Mouse (Mus musculus) midbrain, embryonic 14.5 days (tissue): ENCODE measurements at regions not wholly inside any gene's neighbourhood (a gene's known extent, or its start where the extent isn't known, plus 50 kb on each side); places are given as distances from the start of the nearest gene placed in this dataset.
"Not testable (repeated sequence)": the region's sequence is repeated elsewhere in the genome, so short reads cannot be mapped to it uniquely, and the experiment has no call there.

ENCODE experiments used
- ATAC-seq: fragments of 200-750 bp; cut with Nextera tagmentation; 2 replicates; pipeline ENCODE4 v1.8.0; 2017; ENCODE audit warnings: moderate number of reproducible peaks, moderate library complexity; ENCODE audit not compliant: low FRiP score, low TSS enrichment
- DNase-seq: peaks from one replicate; pipeline ENCODE4 v3.0.0-alpha.2; 2015
- H3K27ac ChIP-seq: fragments of 300-500 bp; sonication (generic); replicated peaks from 2 replicates; pipeline ENCODE4 v1.5.1; 2014; ENCODE audit warnings: mild to moderate bottlenecking, low read depth, low read length, moderate library complexity
- H3K27me3 ChIP-seq: fragments of 300-500 bp; sonication (generic); 2 replicates; pipeline ENCODE4 v1.6.1; 2014; ENCODE audit warnings: low read length, control low read depth, mixed read lengths; ENCODE audit not compliant: control insufficient read depth, insufficient read depth
- H3K36me3 ChIP-seq: fragments of 300-500 bp; sonication (generic); 2 replicates; pipeline ENCODE4 v1.6.1; 2014; ENCODE audit warnings: low read length, control low read depth; ENCODE audit not compliant: control insufficient read depth, insufficient read depth
- H3K4me1 ChIP-seq: fragments of 300-500 bp; sonication (generic); 2 replicates; pipeline ENCODE4 v1.6.1; 2014; ENCODE audit warnings: mild to moderate bottlenecking, antibody characterized with exemption, low read length, control low read depth; ENCODE audit not compliant: control insufficient read depth, insufficient read depth
- H3K4me2 ChIP-seq: fragments of 300-500 bp; sonication (generic); 2 replicates; pipeline ENCODE4 v1.6.1; 2014; ENCODE audit warnings: mild to moderate bottlenecking, low read length, moderate library complexity
- H3K4me3 ChIP-seq: fragments of 300-500 bp; sonication (generic); replicated peaks from 2 replicates; pipeline ENCODE4 v1.5.1; 2014; ENCODE audit warnings: low read depth, low read length
- H3K9ac ChIP-seq: fragments of 300-500 bp; sonication (generic); replicated peaks from 2 replicates; pipeline ENCODE4 v1.6.1; 2014; ENCODE audit warnings: mild to moderate bottlenecking, low read length, moderate library complexity
- H3K9me3 ChIP-seq: fragments of 300-500 bp; sonication (generic); 2 replicates; pipeline ENCODE4 v1.6.1; 2016; ENCODE audit warnings: low read length, control low read depth, mixed read lengths; ENCODE audit not compliant: control insufficient read depth
- WGBS: fragments of 180-500 bp; shearing (Covaris S2); extraction: QIAGEN DNeasy Blood & Tissue Kit; methylation state at CpG from one replicate; pipeline ENCODE4 v1.1.7; 2014; 5-methylcytosine and 5-hydroxymethylcytosine counted together

- Histone ChIP-seq H3K9me3 (no peaks in the 10 kb centered on the region), H3K27me3 (no peaks in the 10 kb centered on the region), H3K27ac (no peak overlapping the region), H3K4me2 (no peak overlapping the region), H3K4me1 (no peaks in the 10 kb centered on the region), H3K4me3 (no peak overlapping the region), H3K36me3 (no peaks in the 10 kb centered on the region), H3K9ac (no peak overlapping the region)
- no peak for DNase-seq
- 46% methylated on average over 1 of the region's 1 CpGs for WGBS
- ATAC-seq = no peak
Measured at GRCm38 (mm10) chr3:118194754-118195153, 326.0 kb upstream of the Snx7 start.

GRCm38 (mm10) chr3:118189382-118189781, 320.6 kb upstream of the Snx7 start:
- Histone ChIP-seq H3K4me3 (no peak overlapping the region), H3K4me2 (no peak overlapping the region), H3K4me1 (no peaks in the 10 kb centered on the region), H3K9me3 (no peaks in the 10 kb centered on the region), H3K27ac (no peak overlapping the region), H3K27me3 (no peaks in the 10 kb centered on the region), H3K9ac (no peak overlapping the region), H3K36me3 (no peaks in the 10 kb centered on the region)
- DNase-seq (no peak), ATAC-seq (no peak)

- ATAC-seq (no peak), DNase-seq (no peak)
- Histone ChIP-seq H3K27me3 (no peaks in the 10 kb centered on the region), H3K36me3 (no peaks in the 10 kb centered on the region), H3K27ac (no peak overlapping the region), H3K4me1 (no peaks in the 10 kb centered on the region), H3K4me3 (no peak overlapping the region), H3K9ac (no peak overlapping the region), H3K4me2 (no peak overlapping the region), H3K9me3 (no peaks in the 10 kb centered on the region)
- WGBS = 97% methylated on average over 2 of the region's 2 CpGs
Measured at GRCm38 (mm10) chr3:118177446-118177845, 308.7 kb upstream of the Snx7 start.

- Histone ChIP-seq H3K36me3 (no peaks in the 10 kb centered on the region), H3K9me3 (no peaks in the 10 kb centered on the region), H3K27me3 (no peaks in the 10 kb centered on the region), H3K4me2 (no peak overlapping the region), H3K27ac (no peak overlapping the region), H3K4me1 (no peaks in the 10 kb centered on the region), H3K9ac (no peak overlapping the region), H3K4me3 (no peak overlapping the region)
- ATAC-seq = no peak
- WGBS = 82% methylated on average over 2 of the region's 2 CpGs
- DNase-seq = no peak
Measured at GRCm38 (mm10) chr3:118162916-118163315, 294.2 kb upstream of the Snx7 start.

- Histone ChIP-seq H3K4me3 (no peak overlapping the region), H3K4me2 (no peak overlapping the region), H3K27me3 (no peaks in the 10 kb centered on the region), H3K27ac (no peak overlapping the region), H3K4me1 (no peaks in the 10 kb centered on the region), H3K36me3 (no peaks in the 10 kb centered on the region), H3K9ac (no peak overlapping the region), H3K9me3 (no peaks in the 10 kb centered on the region)
- DNase-seq (no peak), ATAC-seq (no peak)
- WGBS = 90% methylated on average over 1 of the region's 1 CpGs
Measured at GRCm38 (mm10) chr3:118144788-118145187, 276.1 kb upstream of the Snx7 start.

- WGBS = 73% methylated on average over 8 of the region's 8 CpGs
- peak; percentile 17 for DNase-seq
Measured at GRCm38 (mm10) chr3:118141731-118142130, 273.0 kb upstream of the Snx7 start.

GRCm38 (mm10) chr3:118140108-118140507, 271.4 kb upstream of the Snx7 start:
- Histone ChIP-seq H3K36me3 (no peaks in the 10 kb centered on the region), H3K4me2 (no peak overlapping the region), H3K27me3 (no peaks in the 10 kb centered on the region), H3K4me3 (no peak overlapping the region), H3K9ac (no peak overlapping the region), H3K27ac (no peak overlapping the region), H3K9me3 (no peaks in the 10 kb centered on the region), H3K4me1 (no peaks in the 10 kb centered on the region)
- ATAC-seq (no peak), DNase-seq (no peak)
- 85% methylated on average over 2 of the region's 2 CpGs for WGBS

More at GRCm38 (mm10) chr3:118141731-118142130, 273.0 kb upstream of the Snx7 start:
- H3K36me3 ChIP-seq = no peaks in the 10 kb centered on the region
- H3K27me3 ChIP-seq = no peaks in the 10 kb centered on the region
- H3K4me2 ChIP-seq = no peak overlapping the region
- H3K4me3 ChIP-seq = no peak overlapping the region
- no peak overlapping the region for H3K9ac ChIP-seq
- H3K9me3 ChIP-seq = no peaks in the 10 kb centered on the region
- no peak for ATAC-seq
- H3K4me1 ChIP-seq = no peaks in the 10 kb centered on the region
- H3K27ac ChIP-seq = no peak overlapping the region

GRCm38 (mm10) chr3:118128349-118128748, 259.6 kb upstream of the Snx7 start:
- not testable (repeated sequence) for H3K27me3 ChIP-seq, H3K4me2 ChIP-seq, H3K27ac ChIP-seq, DNase-seq, H3K4me1 ChIP-seq, H3K9me3 ChIP-seq, ATAC-seq, H3K36me3 ChIP-seq, H3K4me3 ChIP-seq, H3K9ac ChIP-seq
- WGBS = 100% methylated on average over 1 of the region's 1 CpGs

GRCm38 (mm10) chr3:118102635-118103034, 233.9 kb upstream of the Snx7 start:
- H3K9me3 ChIP-seq = no peaks in the 10 kb centered on the region
- no peaks in the 10 kb centered on the region for H3K36me3 ChIP-seq
- H3K9ac ChIP-seq = no peak overlapping the region
- H3K27ac ChIP-seq = no peak overlapping the region
- no peaks in the 10 kb centered on the region for H3K4me1 ChIP-seq
- no peak overlapping the region for H3K4me3 ChIP-seq
- H3K4me2 ChIP-seq = no peak overlapping the region
- no peaks in the 10 kb centered on the region for H3K27me3 ChIP-seq
- WGBS = 78% methylated on average over 4 of the region's 4 CpGs
- ATAC-seq (no peak), DNase-seq (no peak)
